In the genomic region with DNA sequence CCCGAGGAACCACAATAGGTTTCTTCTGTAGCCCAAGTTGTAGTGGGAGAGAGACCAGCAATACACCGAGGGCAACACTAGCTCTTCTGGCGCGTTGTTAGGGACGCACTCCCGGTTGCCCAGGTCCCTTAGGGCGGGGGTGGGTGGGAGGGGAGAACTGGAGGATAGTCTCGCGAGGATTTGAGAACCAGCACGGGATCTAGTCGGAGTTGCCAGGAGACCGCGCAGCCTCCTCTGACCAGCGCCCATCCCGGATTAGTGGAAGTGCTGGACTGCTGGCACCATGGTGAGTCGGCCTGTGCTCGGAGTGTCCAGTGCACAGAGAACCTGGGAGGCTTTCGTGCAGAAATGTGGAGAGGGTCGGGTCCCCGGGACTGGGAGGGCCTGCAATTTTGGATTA, we compare ENCODE assay signal across 8 mouse cellular contexts. TPM values are rescaled to one million over a fixed set of nuclear protein-coding genes. Genes with fewer than 3 reads are reported as not detected.
DNase-seq lines count a peak whose midpoint lies in the region; ATAC-seq and TF ChIP-seq lines count a peak whose summit lies in the region.

A gene (plus strand): TSS at position 168 of the 400 bp plus-strand sequence.

- no peaks in the 10 kb centered on the region for H3K9me3 ChIP-seq in G1E (replicated peaks)
- H3K9me3 ChIP-seq in forebrain, embryonic 16.5 days (ENCODE audit: control insufficient read depth, low read length) = no peaks in the 10 kb centered on the region
- H3K9me3 ChIP-seq in lung, embryonic 15.5 days = no peaks in the 10 kb centered on the region

- peaks cover 42% of the 10 kb centered on the region for H3K4me1 ChIP-seq in G1E (ENCODE audit: insufficient read depth, low read depth, low read length)
- peaks cover 28% of the 10 kb centered on the region for H3K4me1 ChIP-seq in forebrain, embryonic 16.5 days (replicated peaks; ENCODE audit: control insufficient read depth, insufficient read depth, low read length)
- peaks cover 23% of the 10 kb centered on the region for H3K4me1 ChIP-seq in lung, embryonic 15.5 days

- peak; percentile 92 for DNase-seq in G1E (ENCODE audit: low spot score)
- DNase-seq in cerebellum, adult 18-20 months = peak; percentile 85 to 91
- peak; percentile 93 for DNase-seq in heart, postnatal 4 days
- DNase-seq in layer of hippocampus, adult 8-10 months (ENCODE audit: low spot score in 2 of 2) = peak; percentile 87 to 89
- peak; percentile 87 for DNase-seq in ovary, adult 18-20 months (ENCODE audit: low spot score)
- DNase-seq in thymus, postnatal 0 days (ENCODE audit: low spot score) = peak; percentile 92

- ATAC-seq in G1E (ENCODE audit: extremely low read depth, insufficient number of reproducible peaks, low FRiP score, poor library complexity, severe bottlenecking) = peak; percentile 83
- peak; percentile 93 for ATAC-seq in forebrain, embryonic 16.5 days
- peak; percentile 96 for ATAC-seq in lung, embryonic 15.5 days (ENCODE audit: borderline replicate concordance, extremely low read depth, low FRiP score, low TSS enrichment)

- TF ChIP-seq CTCF in G1E (IDR thresholded peaks at IDR 0.05; ENCODE audit: low read depth, low read length) = no peak

- peak within 1 kb of the TSS; percentile 89 for H3K9ac ChIP-seq in forebrain, embryonic 16.5 days (replicated peaks; ENCODE audit: low read depth, low read length)
- H3K9ac ChIP-seq in lung, embryonic 15.5 days = peak within 1 kb of the TSS; percentile 75

- peaks cover 39% of the 10 kb centered on the region for H3K27me3 ChIP-seq in G1E (ENCODE audit: insufficient read depth, low read length)
- no peaks in the 10 kb centered on the region for H3K27me3 ChIP-seq in forebrain, embryonic 16.5 days (replicated peaks; ENCODE audit: control insufficient read depth, insufficient read depth, low read length)
- H3K27me3 ChIP-seq in lung, embryonic 15.5 days = peaks cover 36% of the 10 kb centered on the region

- no peak within 1 kb of the TSS; the same call in 1 of the 2 replicates for H3K27ac ChIP-seq in forebrain, embryonic 16.5 days (ENCODE audit: low read length)
- H3K27ac ChIP-seq in lung, embryonic 15.5 days = no peak within 1 kb of the TSS

- H3K36me3 ChIP-seq in G1E (replicated peaks) = peaks cover 30% of the 10 kb centered on the region
- peaks cover 8% of the 10 kb centered on the region for H3K36me3 ChIP-seq in forebrain, embryonic 16.5 days (ENCODE audit: control insufficient read depth, insufficient read depth)
- peaks cover 26% of the 10 kb centered on the region for H3K36me3 ChIP-seq in lung, embryonic 15.5 days

- H3K4me3 ChIP-seq in G1E (ENCODE audit: low read depth, low read length) = peak within 1 kb of the TSS; percentile 77
- H3K4me3 ChIP-seq in forebrain, embryonic 16.5 days (replicated peaks; ENCODE audit: low read length) = peak within 1 kb of the TSS; percentile 87
- H3K4me3 ChIP-seq in lung, embryonic 15.5 days = peak within 1 kb of the TSS; percentile 86

- H3K4me2 ChIP-seq in forebrain, embryonic 16.5 days (ENCODE audit: low read length) = peak within 1 kb of the TSS; percentile 65
- peak within 1 kb of the TSS; percentile 67 for H3K4me2 ChIP-seq in lung, embryonic 15.5 days

- 0% methylated on average over 20 of the region's 20 CpGs for WGBS in forebrain, embryonic 16.5 days
- WGBS in lung, embryonic 15.5 days = under 1% methylated on average over 20 of the region's 20 CpGs

RNA-seq across cellular contexts. Expression of the gene that starts here (rescaled TPM):
- total RNA-seq in G1E (2014; fragmentation: Nextera tagmentation) = 4.2 and 4.6 TPM in 2 replicates
- total RNA-seq in G1E (2017) = 14.5 and 16.0 TPM in 2 replicates
- 11.5 and 11.8 TPM in 2 replicates for polyA plus RNA-seq in G1E (2012)
- polyA plus RNA-seq in forebrain, embryonic 16.5 days (2015; fragmentation: Nextera tagmentation; extraction: Ambion mirVana) = 43.9 and 48.4 TPM in 2 replicates
- 1 to 10 TPM; 6.7 to 7.0 TPM for total RNA-seq in heart, postnatal 4 days (2021)
- 10 to 100 TPM; 23.2 to 33.1 (median 26.7) TPM for total RNA-seq in layer of hippocampus, adult 8-10 months (2022)
- 27.6 and 29.8 TPM in 2 replicates for polyA plus RNA-seq in lung, embryonic 15.5 days (2015; fragmentation: Nextera tagmentation; extraction: Ambion mirVana)
- 13.4 and 13.8 TPM in 2 replicates for polyA plus RNA-seq in thymus, postnatal 0 days (2015; fragmentation: Nextera tagmentation; extraction: Ambion mirVana)
